Mouse (Mus musculus): Measurements from ENCODE around the gene Opn3.

The Opn3 gene

DNA sequence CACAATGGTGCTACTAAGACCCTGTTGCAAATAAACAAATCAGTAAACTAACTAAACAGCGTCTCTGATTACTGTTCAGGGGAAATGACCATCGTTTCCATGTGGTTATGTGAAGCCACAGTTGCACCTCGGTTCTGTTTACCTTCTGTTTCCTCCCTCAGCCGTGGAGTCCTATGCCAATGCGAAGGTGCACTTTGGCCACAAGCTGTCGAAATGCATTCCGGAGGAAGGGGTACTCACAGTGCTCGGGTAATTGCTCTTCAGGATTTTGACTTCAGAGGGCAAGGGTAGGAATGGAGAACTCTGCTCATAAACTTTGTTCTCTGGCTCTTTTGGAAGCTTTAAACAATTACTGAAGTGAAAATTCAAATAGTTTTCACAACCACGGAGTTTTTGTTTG, 45.6 kb downstream of the Opn3 start:
- peak; percentile 17 to 45 for DNase-seq

DNA sequence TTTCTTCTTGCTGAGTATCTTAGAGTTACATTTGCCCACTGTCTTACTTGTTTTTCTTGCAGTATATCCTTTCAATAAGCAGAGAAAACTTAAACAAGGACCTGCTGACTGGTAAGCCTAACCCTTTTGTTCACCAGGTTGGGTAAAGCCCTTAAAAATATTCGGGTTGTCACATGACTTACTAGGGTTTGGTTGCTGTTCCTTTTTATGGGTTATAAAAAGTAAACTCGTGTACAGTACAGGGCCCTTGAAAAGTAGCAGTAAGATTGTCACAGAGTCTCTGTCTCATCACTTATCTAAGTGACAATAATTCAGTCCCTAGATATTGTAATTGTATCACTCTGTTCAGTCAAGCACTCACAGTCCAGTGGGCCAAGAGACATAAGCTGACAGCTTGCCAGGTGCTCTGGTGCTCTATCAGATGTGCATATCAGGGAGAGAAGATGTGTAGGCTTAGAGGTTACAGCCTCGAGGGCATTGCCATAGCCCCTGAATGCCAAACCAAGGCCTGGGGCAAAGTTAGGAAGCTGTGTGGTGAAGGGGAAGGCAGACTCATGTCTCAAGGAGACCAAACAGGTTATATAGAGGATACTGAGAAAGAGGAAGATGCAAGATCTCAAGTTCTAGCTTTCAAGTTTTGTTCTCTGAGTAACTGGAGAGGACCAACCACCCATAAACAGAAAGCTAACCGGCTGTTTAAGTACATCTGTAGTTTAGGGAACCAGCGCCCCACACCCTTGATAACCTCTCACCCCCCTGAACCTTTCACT, 48.9 kb downstream of the Opn3 start:
- DNase-seq = no peak

DNA sequence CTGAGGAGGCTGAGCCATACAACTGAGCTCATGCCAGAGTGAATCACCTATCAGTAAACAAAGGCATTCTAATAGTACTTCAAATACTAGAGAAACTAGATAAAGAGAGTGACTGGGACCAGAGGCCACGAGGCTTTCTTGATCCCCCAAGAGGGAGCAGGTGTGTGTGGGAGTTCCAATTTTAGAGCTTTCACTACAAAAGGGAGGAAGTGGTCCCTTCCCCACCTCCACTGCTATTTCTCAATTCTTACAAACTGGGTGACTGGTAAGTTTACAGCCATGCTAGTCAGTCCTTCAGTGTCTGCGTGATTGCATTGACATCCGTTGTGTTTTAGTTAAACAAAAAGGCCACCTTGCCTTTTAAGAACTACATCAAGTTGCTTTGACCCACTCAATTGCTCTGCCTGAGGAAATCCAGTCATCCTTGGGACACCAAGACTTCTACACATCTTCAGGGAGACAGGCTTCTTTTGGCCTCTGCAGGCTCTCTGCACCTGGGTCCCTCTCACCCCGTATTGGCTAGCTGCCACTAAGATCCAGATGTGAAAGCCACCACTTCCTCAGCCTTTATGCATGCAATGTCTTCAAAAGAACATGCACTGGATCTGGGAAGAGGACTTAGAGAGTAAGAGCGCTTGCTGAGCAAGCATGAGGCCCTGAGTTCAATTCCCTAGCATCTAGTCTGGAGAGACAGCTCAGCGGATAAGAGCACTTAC, 52.0 kb downstream of the Opn3 start:
- DNase-seq = no peak

DNA sequence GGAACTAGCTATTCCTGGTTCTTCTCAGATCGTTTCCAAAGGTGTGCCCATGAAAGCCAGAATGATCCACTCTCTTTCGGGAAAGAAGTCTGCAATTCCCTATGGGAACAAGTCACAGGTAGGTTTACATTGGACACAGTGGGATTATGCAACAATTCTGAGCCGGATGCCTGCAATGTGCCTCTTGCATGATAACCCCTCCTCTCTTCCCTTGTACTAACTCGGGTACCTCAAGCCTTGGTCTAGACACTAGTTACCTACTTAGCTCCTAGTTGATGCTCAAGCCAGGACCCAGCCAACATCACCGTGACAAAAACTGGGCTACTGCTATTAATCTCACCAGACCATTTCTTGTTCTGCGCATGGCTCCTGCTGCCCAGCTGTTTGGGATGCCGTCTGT, 53.5 kb downstream of the Opn3 start:
- DNase-seq = no peak

DNA sequence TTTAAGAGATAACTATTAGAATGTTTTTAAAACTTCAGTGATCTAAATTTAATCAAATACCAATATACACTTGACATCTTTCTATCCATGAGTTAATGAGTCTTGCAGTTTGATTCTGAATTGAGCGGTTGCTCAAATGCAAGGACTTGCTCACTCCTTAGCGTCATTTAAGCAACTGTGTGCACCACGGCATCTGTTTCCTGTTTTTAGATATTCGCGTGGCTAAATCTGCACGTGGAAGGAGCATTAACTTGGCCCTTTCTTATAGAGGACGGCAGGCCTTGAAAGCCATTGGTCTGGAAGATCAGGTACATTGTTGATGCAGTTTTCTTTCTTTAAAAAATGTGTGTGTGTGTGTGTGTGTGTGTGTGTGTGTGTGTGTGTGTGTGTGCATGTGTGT, 54.9 kb downstream of the Opn3 start:
- no peak for DNase-seq

DNA sequence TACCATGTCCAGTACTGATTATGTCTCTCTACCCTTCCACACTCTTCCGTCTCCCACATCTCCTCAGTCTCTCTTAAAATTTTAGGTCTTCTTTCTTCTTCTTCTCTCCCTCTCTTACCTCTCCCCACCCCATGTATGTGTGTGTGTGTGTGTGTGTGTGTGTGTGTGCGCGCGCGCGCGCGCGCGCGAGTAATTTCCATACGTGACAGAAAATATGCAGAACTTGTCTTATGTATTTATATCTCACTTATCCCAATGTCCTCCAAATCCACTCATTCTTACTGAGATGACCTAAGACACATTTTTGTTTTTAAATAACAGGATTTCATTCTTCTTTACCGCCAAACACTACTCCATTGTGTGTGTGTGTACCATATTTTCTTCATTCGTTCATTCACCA, 60.1 kb downstream of the Opn3 start:
- DNase-seq = no peak

DNA sequence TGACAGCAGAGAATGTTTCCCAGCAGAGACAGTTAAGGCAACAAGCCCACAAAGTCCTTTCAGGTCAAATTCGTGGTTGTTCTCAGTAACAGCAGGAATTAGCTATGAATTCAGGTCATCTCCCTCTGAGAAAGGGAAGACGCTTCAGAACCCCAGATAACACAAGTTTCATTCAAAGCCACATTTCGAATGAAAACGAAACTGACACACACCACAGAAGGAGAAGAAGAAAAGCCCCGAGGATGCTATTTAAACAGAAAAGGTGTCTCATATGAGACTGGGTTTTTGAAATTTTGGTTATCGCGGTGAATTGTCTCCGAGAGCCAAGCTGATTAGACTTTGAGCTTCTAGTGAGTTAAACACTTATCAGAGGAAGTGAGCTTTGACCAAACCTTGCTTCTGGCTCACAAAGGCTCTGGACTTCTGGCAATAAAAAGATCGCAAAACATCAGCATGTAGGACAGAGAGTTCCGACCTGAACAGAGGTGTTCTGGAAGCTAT, 60.8 kb downstream of the Opn3 start:
- no peak for DNase-seq

DNA sequence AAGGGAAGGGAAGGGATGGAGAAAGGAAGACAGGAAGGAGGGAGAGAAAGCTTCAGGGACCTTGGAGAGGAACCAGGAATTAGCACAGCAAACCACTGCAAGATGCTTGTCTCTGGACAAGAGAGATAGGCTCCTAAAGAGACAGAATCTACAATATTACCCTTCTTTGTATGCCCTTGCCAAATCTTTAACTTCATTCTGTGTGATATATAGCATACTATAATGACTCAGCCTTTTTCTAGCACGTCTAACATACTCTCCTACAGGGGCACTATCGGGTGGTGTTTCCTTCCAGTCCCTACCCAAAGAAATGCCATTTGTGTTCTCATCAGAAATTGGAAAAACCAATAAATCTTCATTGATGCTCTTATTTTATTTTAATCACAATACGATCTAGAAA, 61.5 kb downstream of the Opn3 start:
- DNase-seq = no peak

DNA sequence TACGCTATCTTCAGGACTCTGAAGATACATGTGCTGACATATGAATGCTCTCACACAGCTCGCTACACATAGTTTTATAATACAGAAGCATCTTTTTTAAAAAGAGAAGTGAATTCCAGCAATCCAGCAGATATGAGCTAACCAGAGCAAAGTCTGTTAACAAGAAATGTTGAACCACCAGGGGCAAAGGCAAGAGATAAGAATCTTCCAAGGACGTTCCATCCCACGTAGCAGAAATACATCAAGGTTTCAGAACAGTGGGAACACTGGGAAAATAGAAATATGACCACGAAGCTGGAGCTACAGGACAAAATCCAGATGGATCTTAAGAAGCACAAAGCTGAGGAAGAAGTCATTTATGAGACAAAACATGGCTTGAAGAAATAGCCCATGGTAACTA, 62.2 kb downstream of the Opn3 start:
- DNase-seq = no peak

DNA sequence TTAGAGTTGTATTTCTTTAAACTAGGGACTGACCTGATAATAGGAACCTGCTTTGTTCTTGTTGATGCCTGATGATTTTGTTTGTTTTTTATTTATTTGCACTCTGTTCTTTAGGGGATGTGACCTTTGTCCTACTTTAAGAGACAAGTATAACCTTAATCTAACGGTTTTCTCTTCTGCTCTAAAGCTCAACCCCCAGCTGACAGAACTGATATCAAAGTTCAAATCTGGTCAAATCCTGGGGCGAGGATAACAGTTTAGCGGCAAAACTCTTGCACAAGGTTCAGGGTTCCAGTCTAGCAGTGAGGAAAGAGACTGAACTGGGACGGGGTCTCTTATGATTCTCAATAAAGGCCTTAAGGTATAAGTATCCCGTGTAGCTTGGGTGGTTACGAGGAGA, 63.3 kb downstream of the Opn3 start:
- no peak for DNase-seq

DNA sequence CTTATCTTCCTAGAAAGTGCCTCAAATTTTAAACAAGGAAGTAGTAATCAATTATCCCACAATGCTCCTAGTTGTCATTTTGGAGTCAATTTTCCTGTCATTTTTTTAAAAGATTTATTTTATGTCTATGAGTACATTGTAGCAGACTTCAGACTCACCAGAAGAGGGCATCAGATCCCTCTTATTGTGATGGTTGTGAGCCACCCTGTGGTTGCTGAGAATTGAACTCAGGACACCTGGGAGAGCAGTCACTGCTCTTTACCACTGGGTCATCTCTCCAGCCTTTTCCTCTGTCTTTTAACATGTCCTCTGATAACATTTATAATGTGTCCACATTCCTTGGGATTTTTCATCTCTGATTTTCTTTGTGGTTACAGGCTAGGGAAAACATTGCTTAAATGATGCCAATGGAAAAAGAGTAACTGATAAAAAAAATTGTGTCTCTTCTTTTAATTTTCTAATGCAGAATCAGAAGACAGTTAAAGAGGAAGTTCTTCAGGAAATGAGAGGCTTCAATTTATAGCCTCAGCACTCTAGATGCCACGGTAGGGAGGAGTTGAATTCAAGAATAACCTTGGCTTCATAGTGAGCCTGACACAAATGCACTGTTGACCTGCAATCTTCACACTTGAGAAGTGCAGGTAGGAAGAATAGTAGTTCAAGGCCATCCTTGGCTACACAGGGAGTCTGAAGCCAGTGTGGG, 66.4 kb downstream of the Opn3 start:
- no peak for DNase-seq

DNA sequence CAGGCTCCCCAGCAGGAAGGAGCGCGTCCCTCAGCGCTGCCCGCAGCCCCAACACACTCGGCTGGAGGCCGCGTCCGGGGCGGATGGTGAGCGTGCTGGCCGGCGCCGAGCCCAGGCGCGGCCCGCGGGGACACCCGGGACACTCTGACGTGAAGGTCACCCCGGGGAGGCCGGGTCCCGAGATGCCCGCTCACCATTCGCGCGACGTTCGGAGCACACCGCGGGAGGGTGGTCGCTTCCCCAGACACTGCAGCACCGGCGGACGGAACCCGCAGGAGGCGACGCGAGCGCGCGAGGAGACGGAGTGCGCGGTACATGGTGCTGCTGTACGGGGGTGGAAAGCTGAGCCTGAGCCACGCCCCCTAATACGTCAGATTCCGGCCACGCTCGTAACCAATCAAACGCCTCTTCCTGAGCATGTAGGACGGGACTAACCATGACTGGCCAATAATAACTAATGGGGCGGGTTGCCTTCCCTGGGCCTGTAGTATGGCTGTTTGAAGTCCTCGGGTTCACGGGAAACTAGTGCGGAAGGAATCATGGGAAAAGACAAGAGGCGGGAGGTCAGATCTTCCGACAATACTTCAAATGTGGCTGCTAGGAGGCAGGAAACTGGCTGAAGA, 67.2 kb downstream of the Opn3 start, which contains the start of gene Fh1:
Fh1 (minus strand) TSS at position 379 of the 623 bp plus-strand sequence.
- peak; percentile 95 to 96 for DNase-seq

DNA sequence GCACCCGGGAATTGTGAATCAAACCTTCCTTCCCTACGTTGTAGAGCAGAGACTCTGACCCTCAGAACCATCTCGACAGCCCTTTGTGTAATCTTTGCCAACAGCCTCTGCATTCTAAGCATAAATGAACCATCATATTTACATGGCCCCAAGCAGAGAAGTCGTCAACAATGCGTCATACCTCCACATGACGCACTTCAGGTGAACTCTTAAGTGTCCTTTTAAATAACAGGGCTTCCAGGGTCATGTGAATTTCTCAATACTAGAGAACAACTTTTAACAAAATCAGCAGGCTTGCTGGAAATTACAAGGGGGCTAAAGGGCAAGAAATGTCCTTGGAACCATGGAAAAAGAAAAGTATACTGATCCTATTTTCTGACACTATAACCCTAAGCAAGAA, 68.9 kb downstream of the Opn3 start:
- no peak for DNase-seq

DNA sequence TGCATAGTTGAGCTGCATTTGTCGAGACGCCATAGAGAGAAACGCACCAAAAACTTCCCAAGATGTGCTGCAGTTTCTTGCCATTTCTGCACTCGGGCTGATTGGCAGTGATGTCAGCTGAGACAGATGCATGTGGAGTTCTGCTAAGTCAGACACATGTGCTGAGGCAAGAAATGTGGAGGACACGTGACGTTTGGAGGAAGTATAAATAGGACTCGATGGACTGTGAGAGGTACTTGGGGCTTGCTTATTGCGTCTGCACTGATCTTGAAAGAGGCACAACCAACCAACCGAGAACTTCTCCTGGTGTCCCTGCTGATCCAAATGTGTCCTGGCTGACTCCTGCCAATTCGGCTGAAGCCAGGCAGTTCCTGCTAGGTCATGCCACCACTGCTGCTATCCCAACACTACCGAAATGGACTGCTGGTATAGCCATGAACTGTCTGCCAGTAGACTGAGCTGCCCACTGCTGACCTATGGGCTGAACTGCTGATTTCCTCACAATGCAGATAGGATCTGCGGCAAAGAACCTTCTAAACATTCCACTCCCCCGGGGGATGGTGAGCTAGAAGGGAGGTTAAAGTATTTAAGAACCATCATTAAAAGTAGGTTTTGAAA, 72.7 kb downstream of the Opn3 start, which contains the start of gene Kmo:
Kmo (plus strand) TSS at position 568 of the 618 bp plus-strand sequence.
- DNase-seq = no peak

DNA sequence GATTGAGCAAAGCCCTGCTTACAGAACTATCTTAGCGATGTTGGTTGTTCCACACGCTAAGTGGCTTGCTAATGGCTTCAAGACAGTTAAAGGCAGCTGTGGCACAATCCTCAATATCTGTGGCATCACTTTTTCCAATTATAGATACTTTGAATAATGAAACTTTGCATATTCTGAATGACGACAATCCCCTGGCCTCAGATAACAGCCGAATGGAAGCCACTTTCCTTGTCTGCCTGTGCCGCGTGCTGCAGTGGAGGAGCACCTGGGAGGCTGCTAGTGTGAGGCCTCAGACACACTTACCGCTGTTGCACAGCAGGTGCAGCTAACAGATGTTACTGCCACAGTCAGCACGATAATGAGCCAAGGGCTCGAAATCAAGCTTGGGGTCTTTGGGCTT, 77.6 kb downstream of the Opn3 start:
- DNase-seq = no peak

Measured in kidney, postnatal 4 days (tissue).